Mouse (Mus musculus) megakaryocyte, embryonic 14.5 days (primary cell): ENCODE measurements around the gene Mapkapk3.

Experiments used
- FLI1 ChIP-seq: IDR thresholded peaks from 2 replicates; pipeline ENCODE4 v1.6.1; 2012; ENCODE audit warnings: low read length, inconsistent platforms, mixed read lengths
- GATA1 ChIP-seq: IDR thresholded peaks from 3 replicates; pipeline ENCODE4 v1.6.1; 2012; ENCODE audit warnings: mixed read lengths, low read length, inconsistent platforms, borderline replicate concordance

DNA sequence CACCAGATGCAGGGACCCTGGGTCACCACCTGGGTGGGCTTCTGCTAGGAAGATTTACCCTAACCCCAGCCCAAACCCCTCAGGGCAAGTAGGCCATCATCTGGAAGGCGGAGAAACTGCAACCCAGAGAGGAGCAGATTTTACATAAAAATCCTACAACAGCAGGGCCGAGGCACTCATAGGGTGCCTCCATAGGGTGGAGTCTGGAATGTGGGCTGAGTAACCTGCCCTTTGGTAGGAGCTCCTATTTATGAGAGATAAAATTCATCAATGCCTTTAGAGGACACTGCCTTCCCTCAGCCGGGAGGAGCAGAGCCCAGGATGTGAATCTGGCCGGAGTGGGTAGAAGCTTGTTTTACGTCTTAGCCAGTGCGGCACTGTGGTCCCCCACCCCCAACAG is 9.2 kb upstream of the Mapkapk3 start:
- TF ChIP-seq FLI1 (no peak), GATA1 (no peak)
